Mouse (Mus musculus) thymus, adult 2 months (tissue): ENCODE measurements around the gene Glipr1.

Experiments
- CTCF ChIP-seq: fragments of 200-500 bp; IDR thresholded peaks from 2 replicates; pipeline ENCODE4 v1.5.1; 2012; ENCODE audit warnings: mild to moderate bottlenecking, control low read depth, low read length, moderate library complexity, borderline replicate concordance; ENCODE audit not compliant: control insufficient read depth, poor library complexity, insufficient read depth; ENCODE audit errors: extremely low read depth
- POLR2A ChIP-seq: fragments of 200-500 bp; IDR thresholded peaks from 2 replicates; pipeline ENCODE4 v1.6.1; 2012; ENCODE audit warnings: mild to moderate bottlenecking, low read length, control low read depth, moderate library complexity; ENCODE audit not compliant: control insufficient read depth, poor library complexity, insufficient read depth; ENCODE audit errors: extremely low read depth

- TF ChIP-seq POLR2A (no peak), CTCF (no peak)
These were observed 493 bp downstream of the Glipr1 start for GRCm38 (mm10) chr10:112001756-112002520.
